Comparison of ENCODE assay signal across 9 mouse cellular contexts in genomic region chr6:92787376-92787712, GRCm38 (mm10). TPM values are rescaled to one million over a fixed set of nuclear protein-coding genes. Genes with fewer than 3 reads are reported as not detected.
A peak's percentile ranks its signal among the peaks of the same experiment; 100 is the strongest.
DNase-seq lines count a peak whose midpoint lies in the region; ATAC-seq and TF ChIP-seq lines count a peak whose summit lies in the region.
"Had no signal": no experiment of that assay in that cellular context is flagged by ENCODE, and none has a peak within 500 bp of the region (broad histone marks: within the 10 kb centered on the region; RNA-seq: fewer than 3 reads in every experiment).

No protein-coding gene starts in this region.

- no peaks in the 10 kb centered on the region for H3K36me3 ChIP-seq in hindbrain, embryonic 16.5 days (ENCODE audit: control insufficient read depth, insufficient read depth, low read length)

- 0% methylated on average over 11 of the region's 12 CpGs for WGBS in hindbrain, embryonic 16.5 days

- H3K4me1 ChIP-seq in hindbrain, embryonic 16.5 days (ENCODE audit: control insufficient read depth, insufficient read depth, low read depth, low read length), result peaks cover 3% of the 10 kb centered on the region; the same call in 1 of the 2 replicates

- peak overlapping the region; percentile 53 for H3K27ac ChIP-seq in gastrocnemius, adult 2 months
- no peak overlapping the region for H3K27ac ChIP-seq in hindbrain, embryonic 16.5 days (ENCODE audit: low read depth, low read length)
- H3K27ac ChIP-seq: macrophage had no signal

- no peaks in the 10 kb centered on the region for H3K27me3 ChIP-seq in hindbrain, embryonic 16.5 days (replicated peaks; ENCODE audit: control insufficient read depth, insufficient read depth, low read length)

- peak; percentile 95 for DNase-seq in ZHBTc4 (ENCODE audit: low read depth, low spot score)
- peak; percentile 94 to 95 for DNase-seq in cerebellum, postnatal 4 days (ENCODE audit: low spot score in 2 of 2)
- peak; percentile 93 for DNase-seq in gastrocnemius, adult 2 months
- peak; percentile 79 for DNase-seq in left cerebral cortex, adult 11 months (ENCODE audit: low spot score)
- peak; percentile 87 for DNase-seq in lung, postnatal 25 days (ENCODE audit: low spot score)
- peak; percentile 90 to 92 for DNase-seq in right cerebral cortex, postnatal 10 days (ENCODE audit: low spot score in 2 of 2)
- peak; percentile 83 to 91 for DNase-seq in urinary bladder, postnatal 4 days (ENCODE audit: low spot score in 2 of 2)

- H3K9ac ChIP-seq in hindbrain, embryonic 16.5 days (ENCODE audit: low read depth, low read length), result peak overlapping the region; percentile 53

- peak overlapping the region; percentile 74 for H3K4me2 ChIP-seq in hindbrain, embryonic 16.5 days (ENCODE audit: low read length)

- intact Hi-C loops in gastrocnemius, adult 2 months (cut with DNase I), result loop anchor here (1.0 to 10.0 kb wide), 8 partner anchors 85 to 1250 kb away; no protein-coding TSS in a partner anchor

- no peaks in the 10 kb centered on the region for H3K9me3 ChIP-seq in hindbrain, embryonic 16.5 days (ENCODE audit: control insufficient read depth, low read length)

- TF ChIP-seq CTCF in gastrocnemius, adult 2 months (IDR thresholded peaks at IDR 0.05), result peak; percentile 85

- peak overlapping the region; percentile 60 for H3K4me3 ChIP-seq in gastrocnemius, adult 2 months
- peak overlapping the region; percentile 38 for H3K4me3 ChIP-seq in hindbrain, embryonic 16.5 days (ENCODE audit: low read length)

- peak; percentile 89 for ATAC-seq in hindbrain, embryonic 16.5 days

RNA-seq across cellular contexts. Expression of gene A730049H05Rik, which starts 28.9 kb away (rescaled TPM):
- total RNA-seq in gastrocnemius, adult 2 months (2021), result under 1 TPM in 1 of 2 experiments, not detected in 1; 0.11 TPM
- 0.54 and 0.97 TPM in 2 replicates for polyA plus RNA-seq in hindbrain, embryonic 16.5 days (2015; fragmentation: Nextera tagmentation; extraction: Ambion mirVana)
- polyA plus RNA-seq: macrophage had no signal
